Mouse (Mus musculus) cerebellum, postnatal 25 days (tissue): ENCODE measurements around the gene Slc6a11.
A peak's percentile ranks its signal among the peaks of the same experiment; 100 is the strongest.

Experiments used
- DNase-seq, 2 experiments: peaks; one replicate each; pipeline ENCODE4 v3.0.0; 2021; ENCODE audit warnings: mixed read lengths in 2 of 2

Gene Slc6a11

DNA sequence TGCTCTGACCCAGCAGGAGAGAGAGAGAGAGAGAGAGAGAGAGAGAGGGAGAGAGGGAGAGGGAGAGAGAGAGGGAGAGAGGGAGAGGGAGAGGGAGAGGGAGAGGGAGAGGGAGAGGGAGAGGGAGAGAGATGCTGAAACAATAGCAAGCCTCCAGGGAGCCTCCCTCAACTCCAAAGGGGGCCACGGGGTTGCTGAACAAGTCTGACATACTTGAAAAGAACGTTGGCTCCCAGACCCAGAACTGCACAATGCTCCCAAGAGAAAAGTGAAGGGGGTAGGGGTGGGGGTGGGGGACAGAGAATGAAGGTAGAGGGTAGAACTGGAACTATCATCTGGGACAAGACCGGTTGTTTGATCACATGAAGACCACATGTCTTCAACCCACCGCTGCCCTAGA, 136.9 kb downstream of the Slc6a11 start:
- DNase-seq: no peak

DNA sequence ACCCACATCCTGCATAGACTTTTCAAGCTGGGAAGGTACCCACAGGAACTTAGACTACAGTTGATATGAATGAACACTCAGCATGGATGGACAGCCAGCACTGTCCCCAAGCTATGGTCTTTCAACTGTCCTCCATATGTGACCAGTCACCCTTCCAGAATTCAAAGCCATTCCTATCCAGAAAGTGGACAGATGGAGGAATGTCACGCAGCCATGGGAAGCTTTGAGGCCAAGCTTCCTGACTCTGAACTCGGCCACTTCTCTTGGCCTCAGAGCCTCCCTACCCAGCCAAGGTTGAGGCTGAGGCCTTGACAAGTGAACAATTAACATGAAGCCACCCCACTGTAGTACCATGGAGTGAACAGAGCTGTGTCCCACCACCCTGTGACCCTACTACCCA, 138.5 kb downstream of the Slc6a11 start:
- peak; percentile 35 to 50 for DNase-seq

DNA sequence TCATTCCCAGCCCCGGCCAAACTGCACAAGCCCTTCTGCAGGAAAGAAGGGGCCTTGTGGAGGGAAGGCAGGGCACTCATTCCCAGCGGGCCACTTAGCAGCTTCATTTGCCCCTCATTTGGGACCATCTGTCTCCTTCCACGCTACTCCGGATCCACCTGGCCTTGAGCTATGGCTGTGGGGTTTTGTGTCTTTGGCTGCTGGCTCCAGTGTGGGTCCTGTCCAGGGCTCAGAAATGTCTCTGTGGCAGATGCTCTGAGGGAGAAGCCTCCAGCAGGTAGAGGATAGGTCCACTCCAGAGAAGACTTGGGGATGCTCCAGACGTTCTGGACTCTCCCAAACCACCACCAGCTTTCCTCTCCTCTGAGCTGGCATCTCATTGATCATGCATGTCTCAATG, 139.8 kb downstream of the Slc6a11 start:
- DNase-seq: peak; percentile 43

DNA sequence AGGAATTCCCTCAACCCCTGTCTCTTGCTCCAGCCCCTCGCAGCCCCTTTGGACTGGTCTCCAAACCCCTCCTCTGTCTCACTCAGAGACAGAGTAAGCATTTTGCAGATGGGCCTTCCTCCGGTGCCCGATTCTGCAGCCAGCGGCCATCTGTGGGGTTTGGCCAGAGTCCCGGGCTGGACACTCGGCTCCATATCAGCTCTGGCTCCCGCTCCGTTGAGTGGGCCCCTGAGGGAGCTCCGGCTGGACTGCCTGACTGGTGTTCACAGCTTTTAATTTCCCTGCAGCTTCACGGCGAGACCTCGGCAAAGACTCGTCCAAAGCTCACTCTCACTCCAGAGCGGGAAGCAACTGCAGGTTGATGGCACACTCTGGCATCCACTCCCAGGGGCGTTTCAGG, 141.2 kb downstream of the Slc6a11 start:
- DNase-seq: peak; percentile 78 to 87

DNA sequence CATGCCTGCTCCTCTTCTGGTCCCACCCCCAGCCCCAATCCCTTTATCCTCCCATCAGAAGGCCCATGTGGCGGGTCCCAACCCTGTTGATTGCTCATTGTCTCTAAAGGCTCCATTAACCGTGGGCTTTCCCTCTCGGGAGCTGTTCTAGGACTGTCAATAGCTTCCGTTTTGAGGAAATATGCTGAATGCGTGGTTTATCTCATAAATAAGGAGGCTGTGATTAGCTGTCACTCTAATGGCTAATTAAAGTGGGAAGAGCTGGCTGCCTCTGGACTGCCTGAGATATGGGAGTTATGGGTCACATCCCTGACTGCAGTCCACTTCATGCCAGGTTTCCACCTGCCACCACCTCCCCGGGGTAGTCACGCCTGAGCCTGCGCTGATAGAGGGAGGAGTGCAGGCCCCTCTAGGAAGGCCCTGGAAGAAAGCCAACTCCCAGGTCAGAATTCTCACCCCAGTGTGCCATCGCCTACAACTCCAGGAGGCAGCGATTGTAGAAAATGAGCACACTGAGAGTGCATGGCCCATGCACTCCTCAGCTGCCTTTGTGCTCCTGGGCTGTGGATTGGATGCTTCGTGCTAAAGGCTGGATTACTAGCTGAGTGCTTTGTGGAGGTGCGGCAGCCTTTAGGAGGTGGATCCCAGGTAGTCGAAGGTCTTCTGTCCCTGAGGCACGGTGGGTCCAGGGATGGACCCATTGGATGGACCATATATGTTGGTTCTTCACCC, 143.1 kb downstream of the Slc6a11 start:
- no peak for DNase-seq

DNA sequence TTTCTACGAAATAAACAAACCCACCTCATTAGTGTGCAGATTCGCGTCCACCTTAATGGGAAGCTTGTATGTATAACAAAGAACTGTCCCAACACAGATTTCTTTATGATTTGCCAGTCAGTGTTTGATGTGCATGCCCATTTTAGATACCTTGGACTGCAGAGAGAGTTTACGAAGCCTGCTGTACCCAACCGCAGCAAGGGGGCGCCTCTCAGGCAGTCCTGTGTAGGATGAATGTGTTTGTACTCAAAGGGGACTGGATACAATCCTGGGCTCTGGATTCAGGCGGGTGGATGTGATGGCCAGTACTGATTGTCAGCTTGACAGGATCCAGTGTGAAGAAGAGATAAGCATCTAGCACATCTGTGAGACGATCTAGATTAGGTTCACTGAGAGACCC, 144.8 kb downstream of the Slc6a11 start:
- no peak for DNase-seq

DNA sequence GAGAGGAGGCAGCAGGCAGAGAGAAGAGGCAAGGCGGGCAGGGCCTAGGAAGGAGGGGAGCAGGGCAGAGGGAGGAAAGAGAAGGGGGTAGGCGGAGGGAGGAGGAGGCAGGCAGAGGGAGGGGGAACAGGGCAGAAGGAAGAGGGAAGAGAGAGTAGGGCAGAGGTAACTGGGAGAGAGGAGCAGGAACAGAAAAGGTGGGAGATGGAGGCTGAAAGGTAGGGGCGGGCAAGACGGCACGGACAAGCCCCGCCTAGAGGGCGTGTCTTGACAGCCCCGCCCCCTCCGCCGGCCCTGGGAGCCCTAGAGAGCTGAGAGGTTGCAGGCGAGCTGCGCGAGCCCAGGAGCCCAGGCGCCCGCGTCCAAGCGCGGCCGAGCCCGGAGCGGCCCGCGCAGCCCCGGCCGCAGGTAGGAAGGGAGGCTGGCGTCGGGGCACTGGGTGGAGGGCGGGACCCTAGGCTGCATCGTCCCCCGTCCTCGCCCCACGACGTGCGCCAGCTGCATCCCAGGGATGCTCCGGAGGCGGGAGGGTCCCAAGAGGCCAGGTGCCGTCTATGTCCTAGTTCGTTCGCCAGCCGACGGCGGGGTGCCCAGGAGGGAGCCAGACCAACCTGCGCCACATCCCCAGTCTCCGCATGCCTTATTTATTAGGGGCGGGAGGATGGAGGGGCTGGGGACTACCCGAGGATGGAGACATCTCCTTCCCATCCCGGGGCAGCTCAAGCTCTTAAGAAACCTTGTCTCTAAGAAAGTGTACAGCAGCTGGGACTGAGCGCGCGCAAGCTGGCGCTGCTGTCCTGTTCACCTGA, 151.6 kb downstream of the Slc6a11 start, which contains the start of gene Slc6a1:
Slc6a1 (plus strand) TSS at position 167 of the 809 bp plus-strand sequence.
- DNase-seq: peak; percentile 56 to 77

DNA sequence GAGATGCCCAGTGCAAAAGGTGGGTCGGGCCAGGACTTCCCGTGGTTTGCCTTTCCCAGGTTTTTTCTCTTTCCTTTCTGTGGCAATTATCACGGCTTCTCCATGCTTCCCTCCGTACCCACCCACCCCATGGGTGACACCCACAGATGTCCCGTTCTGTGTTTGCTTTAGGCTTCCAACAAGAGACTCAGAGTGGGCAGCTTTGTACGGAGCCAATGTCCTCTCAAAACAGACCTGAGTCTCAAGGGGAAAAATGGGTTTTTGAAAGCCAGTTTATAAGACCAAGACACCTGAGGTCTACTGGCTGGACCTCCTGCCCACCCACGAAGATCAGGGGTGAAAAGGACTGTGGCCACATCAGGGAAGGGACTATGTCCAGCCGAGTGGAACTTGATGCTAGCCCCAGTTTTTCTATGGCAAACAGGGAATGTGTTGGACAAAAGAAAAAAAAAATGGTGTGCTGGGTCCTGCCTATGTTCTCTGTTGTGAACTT, 152.3 kb downstream of the Slc6a11 start:
- no peak for DNase-seq

DNA sequence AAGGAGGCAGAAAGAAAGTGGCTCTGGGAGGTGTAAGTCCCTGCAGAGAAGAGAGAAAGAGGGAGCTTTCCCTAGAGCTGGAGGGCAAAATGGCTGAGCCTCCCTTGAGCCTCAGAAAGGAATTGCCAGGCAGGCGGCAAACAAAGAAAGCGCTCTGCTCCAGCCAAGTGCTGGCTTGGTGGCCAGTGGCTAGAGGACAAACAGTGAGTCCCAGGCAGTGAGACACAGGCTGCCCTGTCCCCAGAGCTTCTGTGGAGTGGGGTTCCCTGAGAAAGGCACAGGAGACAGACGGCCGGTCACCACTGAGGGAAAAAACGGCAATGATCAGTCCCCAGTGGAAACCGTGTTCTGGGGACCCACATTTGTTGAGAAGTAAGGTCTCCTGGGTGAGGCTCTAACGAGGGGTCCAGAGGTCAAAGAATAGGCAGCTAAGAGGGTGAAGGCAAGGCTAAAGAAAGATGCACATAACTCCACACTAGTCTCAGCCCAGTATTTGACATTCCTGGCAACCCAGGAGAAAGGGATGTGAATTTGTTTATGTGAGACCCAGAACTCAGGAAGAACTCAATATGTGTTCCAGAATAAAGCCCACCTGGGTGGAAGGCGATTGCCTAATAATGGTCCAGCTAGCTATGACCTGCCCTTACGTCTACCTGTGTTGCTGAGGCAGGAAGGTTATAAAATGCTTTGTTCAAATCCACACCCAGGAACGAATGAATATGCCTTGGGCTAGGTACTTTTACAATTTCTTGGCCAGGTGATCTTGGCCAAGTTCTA, 153.1 kb downstream of the Slc6a11 start:
- peak in 1 of 2 experiments; percentile 37 for DNase-seq

DNA sequence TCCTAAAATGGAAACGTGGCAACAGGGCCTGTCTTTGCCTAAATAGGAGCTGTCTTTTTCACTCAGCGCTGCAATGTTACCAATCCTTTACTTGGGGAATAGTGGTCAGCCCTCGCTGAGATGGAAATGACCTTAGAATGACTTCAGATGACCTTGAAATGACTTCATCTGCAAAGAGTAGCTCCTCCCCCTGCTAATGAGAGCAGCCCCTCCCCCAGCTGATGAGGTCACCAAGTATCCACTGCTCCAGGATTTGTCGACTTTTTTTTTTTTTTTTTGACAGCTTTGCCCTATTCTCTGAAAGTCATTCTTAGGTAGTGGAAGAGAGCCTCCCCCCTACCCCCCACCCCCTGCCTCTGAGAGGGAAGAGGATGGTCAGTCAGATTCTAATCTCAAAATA, 154.4 kb downstream of the Slc6a11 start:
- peak in 1 of 2 experiments; percentile 49 for DNase-seq

DNA sequence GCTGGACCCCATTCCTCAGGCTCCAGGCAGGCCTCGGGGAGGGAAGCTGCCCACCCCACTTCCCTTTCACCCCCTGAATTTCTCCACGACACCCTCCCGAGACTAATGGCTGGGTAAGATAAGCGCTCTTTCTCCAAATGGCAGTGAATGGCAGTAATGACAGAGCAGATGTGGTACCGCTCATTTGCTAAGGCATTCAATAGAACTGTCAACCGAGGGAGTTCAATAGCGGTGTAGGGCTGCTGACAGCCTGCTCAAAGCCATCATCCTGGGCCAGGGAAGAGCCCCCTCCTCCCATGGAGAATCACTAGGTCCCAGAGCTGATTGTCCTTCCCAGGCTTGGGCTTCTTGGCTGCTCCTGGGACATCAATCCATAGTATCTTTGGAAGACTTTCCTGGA, 158.1 kb downstream of the Slc6a11 start:
- DNase-seq: no peak

DNA sequence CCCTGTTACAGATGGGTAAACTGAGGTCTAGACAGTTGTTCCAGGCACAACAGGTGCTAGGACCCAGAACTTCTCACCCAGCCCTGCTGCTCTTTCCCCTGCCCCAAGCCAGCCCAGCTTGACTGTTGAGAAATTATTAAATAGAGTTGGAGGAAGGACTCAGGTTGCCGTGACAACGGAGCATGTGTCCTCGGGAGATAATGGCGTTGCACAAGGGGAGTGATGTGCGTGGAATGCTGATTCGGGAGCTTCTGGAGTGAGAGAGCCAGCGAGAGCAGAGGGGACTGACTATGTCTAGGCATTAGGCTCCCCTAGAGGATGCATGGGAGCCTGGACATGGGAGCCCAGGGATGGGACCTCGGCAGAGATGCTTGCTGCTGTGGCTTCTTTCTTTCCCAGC, 159.1 kb downstream of the Slc6a11 start:
- peak in 1 of 2 experiments; percentile 57 for DNase-seq

DNA sequence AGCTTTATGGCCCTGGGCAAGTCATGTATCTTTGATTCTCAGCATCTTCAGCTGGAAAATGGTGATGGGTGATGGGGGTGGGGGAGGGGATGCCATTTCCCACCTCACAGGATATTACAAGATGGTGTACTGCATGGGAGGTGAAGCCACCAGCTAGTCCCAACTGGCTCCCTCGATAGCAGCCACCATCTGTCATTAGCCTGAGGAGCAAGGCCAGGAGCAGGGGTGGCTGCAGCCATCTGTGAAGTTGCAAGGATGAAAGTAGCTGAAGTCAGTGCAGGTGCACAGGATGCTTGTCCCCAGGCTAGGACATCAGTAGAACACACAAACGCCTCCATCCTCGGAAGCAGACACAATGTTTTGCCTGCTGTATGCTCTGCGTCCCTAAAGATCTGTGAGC, 159.9 kb downstream of the Slc6a11 start:
- peak in 1 of 2 experiments; percentile 55 for DNase-seq

DNA sequence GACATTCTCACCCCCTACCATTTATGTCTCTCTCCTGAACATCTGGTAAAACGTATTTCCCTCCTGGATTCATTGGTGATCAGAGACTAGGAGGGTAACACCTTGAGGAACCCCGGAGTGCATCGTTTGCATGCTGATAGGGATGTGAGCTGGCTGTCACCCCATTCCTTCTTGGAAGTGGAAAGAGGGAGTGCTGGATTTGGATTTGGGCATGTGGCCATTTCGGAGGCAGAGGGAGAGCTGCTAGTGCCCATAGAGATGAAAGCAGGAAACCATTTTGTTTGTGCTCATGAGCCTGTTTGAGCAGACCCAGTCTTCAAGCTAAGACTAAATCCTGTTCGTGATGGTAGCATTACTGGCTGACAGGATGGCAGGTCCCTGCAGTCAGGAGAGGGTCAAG, 160.4 kb downstream of the Slc6a11 start:
- DNase-seq: no peak

DNA sequence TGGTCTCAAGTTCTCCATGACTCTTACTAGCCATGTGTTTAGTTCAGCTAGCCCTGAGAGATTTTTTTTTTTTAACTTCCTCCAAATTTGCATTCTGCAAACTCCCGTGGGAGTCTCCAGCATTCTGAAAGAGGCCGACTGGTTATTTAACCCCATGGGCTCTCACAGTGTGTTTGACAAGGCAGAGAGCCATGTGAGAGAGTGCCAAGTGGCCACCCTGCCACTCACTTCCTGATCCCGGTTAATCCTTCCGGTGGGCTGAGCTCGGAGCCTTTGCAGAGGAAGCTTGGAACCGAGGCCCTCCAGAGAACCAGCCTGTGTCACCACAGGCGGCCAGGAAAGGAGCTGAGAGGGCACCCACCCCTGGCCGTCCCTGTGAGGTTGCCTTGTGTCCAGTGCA, 162.5 kb downstream of the Slc6a11 start:
- peak in 1 of 2 experiments; percentile 34 for DNase-seq

DNA sequence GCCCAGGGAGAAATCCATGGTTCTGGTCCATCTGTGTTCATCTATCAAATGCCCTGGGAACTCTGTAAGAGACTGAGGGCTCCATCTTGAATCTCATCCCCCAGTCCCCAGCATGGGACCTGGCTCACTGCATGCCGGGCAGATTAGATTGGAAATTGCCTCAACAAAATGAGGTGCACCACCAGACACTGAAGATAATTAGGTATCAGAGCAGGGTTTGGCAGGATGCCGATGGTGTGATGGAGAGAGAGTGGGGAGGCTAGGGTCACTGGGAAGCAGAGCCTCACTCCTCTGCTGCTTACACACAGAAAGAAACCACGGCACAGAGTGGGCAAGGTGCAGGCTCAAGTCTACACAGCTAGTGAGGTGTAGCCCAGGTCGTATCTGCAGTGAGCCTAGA, 164.0 kb downstream of the Slc6a11 start:
- DNase-seq: peak in 1 of 2 experiments; percentile 32

DNA sequence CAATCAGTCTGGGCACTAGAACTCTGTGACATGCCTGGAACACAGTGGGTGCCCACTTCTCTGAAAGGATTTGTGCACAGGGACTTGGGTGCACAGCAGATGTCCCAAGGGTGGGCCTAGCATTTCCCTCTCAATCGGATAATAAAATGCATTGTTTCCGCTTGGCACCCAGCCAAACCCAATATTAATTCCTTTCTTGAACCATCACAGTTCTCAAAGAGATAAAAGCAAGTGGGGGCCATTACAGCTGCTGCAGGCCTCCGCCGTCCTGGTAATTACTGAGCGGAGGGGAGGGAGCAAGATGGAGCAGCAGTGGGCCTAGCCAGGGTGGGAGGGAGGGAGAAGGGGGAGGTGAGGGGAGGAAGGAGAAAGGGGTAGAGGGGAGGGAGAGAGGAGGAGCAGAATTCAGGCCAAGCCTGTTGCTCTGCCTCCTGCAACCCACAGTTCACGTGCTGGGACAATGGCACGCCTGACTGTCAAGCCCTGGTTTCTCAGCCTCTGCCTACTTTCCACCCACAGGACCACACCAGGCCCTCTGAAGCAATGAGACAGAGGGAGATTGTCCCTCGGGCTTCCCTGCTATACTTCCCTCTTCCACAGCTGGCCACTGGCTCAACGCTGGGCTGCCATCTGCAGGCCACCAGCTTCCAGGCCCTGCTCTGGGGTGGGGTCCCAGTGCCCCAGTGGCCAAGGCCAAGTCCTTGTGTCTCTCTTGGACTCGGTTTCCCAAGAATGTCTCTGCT, 166.4 kb downstream of the Slc6a11 start:
- DNase-seq: no peak
